Mouse (Mus musculus): ENCODE measurements around the gene Ckap2l. TPM values are rescaled to one million over a fixed set of nuclear protein-coding genes. Genes with fewer than 3 reads are reported as not detected.

Gene Ckap2l
- polyA plus RNA-seq, 1 experiment from 2014 or later: 13.5 TPM

GRCm38 (mm10) chr2:129226296-129226851 is 70.6 kb downstream of the Ckap2l start:
- WGBS: 65% methylated on average over 11 of the region's 11 CpGs
- H3K27ac ChIP-seq (replicated peaks; ENCODE audit: low read depth, low read length): no peak overlapping the region
- H3K27me3 ChIP-seq (ENCODE audit: control insufficient read depth, insufficient read depth, low read length): no peaks in the 10 kb centered on the region
- H3K9me3 ChIP-seq (ENCODE audit: control insufficient read depth, low read length): no peaks in the 10 kb centered on the region
- no peaks in the 10 kb centered on the region for H3K36me3 ChIP-seq (ENCODE audit: control insufficient read depth, insufficient read depth, low read length)
- no peak overlapping the region for H3K4me3 ChIP-seq (replicated peaks; ENCODE audit: low read depth, low read length)
- H3K4me1 ChIP-seq (ENCODE audit: control insufficient read depth, insufficient read depth, low read length): no peaks in the 10 kb centered on the region
- DNase-seq: no peak
- H3K4me2 ChIP-seq (ENCODE audit: low read length): no peak overlapping the region
- no peak for ATAC-seq (ENCODE audit: low FRiP score, low TSS enrichment)
- H3K9ac ChIP-seq (replicated peaks; ENCODE audit: low read length): no peak overlapping the region

DNA sequence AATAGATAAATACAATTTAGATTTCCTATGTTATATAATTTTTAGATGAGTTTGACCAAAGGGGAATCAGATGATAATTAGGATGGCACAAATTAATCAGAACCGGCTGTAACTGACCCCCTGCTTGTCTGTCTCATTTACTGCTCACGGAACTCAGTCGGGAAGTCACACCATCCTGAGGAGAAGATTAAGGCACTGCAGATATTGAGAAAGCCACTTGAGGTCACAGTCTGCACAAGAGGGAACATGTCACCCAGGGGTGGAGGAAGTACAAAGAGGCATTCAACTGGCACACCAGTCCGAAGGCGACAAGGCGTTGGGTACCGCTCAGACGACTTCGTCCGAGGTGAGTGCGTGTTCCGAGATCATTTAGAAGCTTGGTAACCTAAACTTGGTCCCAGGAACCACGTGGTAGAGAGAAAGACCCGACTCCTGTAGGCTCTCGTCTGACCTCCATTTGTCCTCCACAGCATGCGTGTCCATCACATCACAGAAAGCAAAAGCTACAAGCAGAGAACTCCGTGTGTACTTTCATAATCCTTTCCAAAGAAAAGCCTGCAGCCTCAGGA is 71.7 kb downstream of the Ckap2l start:
- Histone ChIP-seq H3K4me2 (ENCODE audit: low read length) (no peak overlapping the region), H3K27me3 (ENCODE audit: control insufficient read depth, insufficient read depth, low read length) (no peaks in the 10 kb centered on the region), H3K9ac (replicated peaks; ENCODE audit: low read length) (no peak overlapping the region), H3K27ac (replicated peaks; ENCODE audit: low read depth, low read length) (no peak overlapping the region), H3K4me3 (replicated peaks; ENCODE audit: low read depth, low read length) (no peak overlapping the region), H3K36me3 (ENCODE audit: control insufficient read depth, insufficient read depth, low read length) (no peaks in the 10 kb centered on the region), H3K9me3 (ENCODE audit: control insufficient read depth, low read length) (no peaks in the 10 kb centered on the region), H3K4me1 (ENCODE audit: control insufficient read depth, insufficient read depth, low read length) (no peaks in the 10 kb centered on the region)
- ATAC-seq (ENCODE audit: low FRiP score, low TSS enrichment) (no peak), DNase-seq (no peak)
- WGBS: 68% methylated on average over 17 of the region's 17 CpGs

DNA sequence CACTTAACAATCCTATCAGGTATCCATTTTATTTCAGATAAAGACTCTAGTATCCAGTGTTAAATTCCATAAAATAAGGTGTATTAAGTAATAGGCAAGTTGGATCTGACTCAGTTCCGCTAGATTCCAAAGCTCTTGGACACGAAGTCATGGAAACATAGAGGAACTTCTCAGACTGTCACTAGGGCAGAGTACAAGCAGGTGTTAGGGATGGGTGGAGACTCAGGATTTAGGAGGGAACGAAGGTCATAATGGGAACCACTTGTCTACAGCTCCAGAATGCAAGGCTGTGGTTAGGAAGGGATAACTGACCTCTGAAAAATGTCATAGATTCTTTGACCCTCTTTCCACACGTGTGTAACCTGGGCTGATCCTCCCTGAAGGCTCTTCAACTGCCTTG is 72.8 kb downstream of the Ckap2l start:
- no peaks in the 10 kb centered on the region for H3K9me3 ChIP-seq (ENCODE audit: control insufficient read depth, low read length)
- H3K4me3 ChIP-seq (replicated peaks; ENCODE audit: low read depth, low read length): no peak overlapping the region
- H3K4me2 ChIP-seq (ENCODE audit: low read length): no peak overlapping the region
- no peaks in the 10 kb centered on the region for H3K27me3 ChIP-seq (ENCODE audit: control insufficient read depth, insufficient read depth, low read length)
- no peak overlapping the region for H3K27ac ChIP-seq (replicated peaks; ENCODE audit: low read depth, low read length)
- H3K36me3 ChIP-seq (ENCODE audit: control insufficient read depth, insufficient read depth, low read length): no peaks in the 10 kb centered on the region
- H3K4me1 ChIP-seq (ENCODE audit: control insufficient read depth, insufficient read depth, low read length): no peaks in the 10 kb centered on the region
- 87% methylated on average over 4 of the region's 4 CpGs for WGBS
- ATAC-seq (ENCODE audit: low FRiP score, low TSS enrichment) (no peak), DNase-seq (no peak)
- H3K9ac ChIP-seq (replicated peaks; ENCODE audit: low read length): no peak overlapping the region

DNA sequence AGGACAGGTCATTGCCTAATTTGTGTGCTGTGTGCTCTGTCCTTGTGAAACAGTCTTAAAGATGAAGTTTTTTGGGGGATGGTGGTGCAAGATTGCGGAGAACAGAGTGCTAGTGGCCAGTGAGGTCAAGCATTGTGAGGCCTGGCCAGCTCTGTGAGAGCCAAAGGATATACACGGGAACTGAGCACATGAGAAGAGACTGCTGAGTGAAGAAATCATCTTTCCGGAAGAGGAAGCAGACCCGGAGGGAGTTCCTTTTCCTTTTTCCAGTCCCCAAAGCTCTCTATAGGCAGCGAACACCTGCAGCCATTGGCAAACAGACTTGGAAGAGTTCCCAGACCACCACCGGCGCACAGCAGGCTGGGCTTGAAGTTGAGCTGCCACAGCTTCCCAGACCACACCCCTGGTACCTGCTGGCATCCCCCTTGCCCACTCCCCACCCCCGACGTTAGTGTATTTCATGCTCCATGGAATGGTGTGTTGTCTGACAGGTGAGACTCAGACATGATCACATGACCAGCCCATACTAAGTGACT is 75.8 kb downstream of the Ckap2l start:
- DNase-seq (no peak), ATAC-seq (ENCODE audit: low FRiP score, low TSS enrichment) (no peak)
- no peak overlapping the region for H3K4me3 ChIP-seq (replicated peaks; ENCODE audit: low read depth, low read length)
- no peak overlapping the region for H3K27ac ChIP-seq (replicated peaks; ENCODE audit: low read depth, low read length)
- H3K27me3 ChIP-seq (ENCODE audit: control insufficient read depth, insufficient read depth, low read length): no peaks in the 10 kb centered on the region
- H3K9me3 ChIP-seq (ENCODE audit: control insufficient read depth, low read length): no peaks in the 10 kb centered on the region
- no peaks in the 10 kb centered on the region for H3K4me1 ChIP-seq (ENCODE audit: control insufficient read depth, insufficient read depth, low read length)
- 81% methylated on average over 9 of the region's 9 CpGs for WGBS
- no peaks in the 10 kb centered on the region for H3K36me3 ChIP-seq (ENCODE audit: control insufficient read depth, insufficient read depth, low read length)
- no peak overlapping the region for H3K9ac ChIP-seq (replicated peaks; ENCODE audit: low read length)
- no peak overlapping the region for H3K4me2 ChIP-seq (ENCODE audit: low read length)

GRCm38 (mm10) chr2:129218537-129219105 is 78.4 kb downstream of the Ckap2l start:
- H3K9me3 ChIP-seq (ENCODE audit: control insufficient read depth, low read length): no peaks in the 10 kb centered on the region
- 82% methylated on average over 4 of the region's 4 CpGs for WGBS
- H3K27me3 ChIP-seq (ENCODE audit: control insufficient read depth, insufficient read depth, low read length): no peaks in the 10 kb centered on the region
- no peak for ATAC-seq (ENCODE audit: low FRiP score, low TSS enrichment)
- no peak overlapping the region for H3K4me3 ChIP-seq (replicated peaks; ENCODE audit: low read depth, low read length)
- no peak overlapping the region for H3K9ac ChIP-seq (replicated peaks; ENCODE audit: low read length)
- H3K36me3 ChIP-seq (ENCODE audit: control insufficient read depth, insufficient read depth, low read length): no peaks in the 10 kb centered on the region; the same call in 1 of the 2 replicates
- H3K4me1 ChIP-seq (ENCODE audit: control insufficient read depth, insufficient read depth, low read length): no peaks in the 10 kb centered on the region
- no peak for DNase-seq
- H3K4me2 ChIP-seq (ENCODE audit: low read length): no peak overlapping the region
- no peak overlapping the region for H3K27ac ChIP-seq (replicated peaks; ENCODE audit: low read depth, low read length)

Other genes starting within 250 kb of the Ckap2l start
- gene Vinac1, start 249.0 kb downstream of the Ckap2l start, polyA plus RNA-seq (2014; fragmentation: Nextera tagmentation; extraction: Ambion mirVana): 1.1 and 1.2 TPM in 2 replicates
- 28.5 and 31.1 TPM in 2 replicates for gene Ttl, start 231.3 kb downstream of the Ckap2l start, polyA plus RNA-seq (2014; fragmentation: Nextera tagmentation; extraction: Ambion mirVana)
- gene Polr1b, start 196.2 kb downstream of the Ckap2l start, polyA plus RNA-seq (2014; fragmentation: Nextera tagmentation; extraction: Ambion mirVana): 8.3 and 9.5 TPM in 2 replicates
- gene Chchd5, start 167.5 kb downstream of the Ckap2l start, polyA plus RNA-seq (2014; fragmentation: Nextera tagmentation; extraction: Ambion mirVana): 24.4 and 25.0 TPM in 2 replicates
- gene Slc20a1, start 98.4 kb downstream of the Ckap2l start, polyA plus RNA-seq (2014; fragmentation: Nextera tagmentation; extraction: Ambion mirVana): 42.0 and 59.0 TPM in 2 replicates
- gene Il1a, start 12.8 kb upstream of the Ckap2l start, polyA plus RNA-seq (2014; fragmentation: Nextera tagmentation; extraction: Ambion mirVana): 0.20 and 0.39 TPM in 2 replicates
- gene Il1b, start 73.9 kb upstream of the Ckap2l start, polyA plus RNA-seq (2014; fragmentation: Nextera tagmentation; extraction: Ambion mirVana): not detected in 2 replicates
- gene F830045P16Rik, start 239.4 kb upstream of the Ckap2l start, polyA plus RNA-seq (2014; fragmentation: Nextera tagmentation; extraction: Ambion mirVana): not detected in 2 replicates